In genomic region chr19:32346176-32346575, GRCm38 (mm10) we compare ENCODE assay signal across 10 mouse cellular contexts. TPM values are rescaled to one million over a fixed set of nuclear protein-coding genes. Genes with fewer than 3 reads are reported as not detected.
A peak's percentile ranks its signal among the peaks of the same experiment; 100 is the strongest.
DNase-seq lines count a peak whose midpoint lies in the region; ATAC-seq and TF ChIP-seq lines count a peak whose summit lies in the region.
"Had no signal": no experiment of that assay in that cellular context is flagged by ENCODE, and none has a peak within 500 bp of the region (broad histone marks: within the 10 kb centered on the region; RNA-seq: fewer than 3 reads in every experiment).

No protein-coding gene starts in this region.

- H3K27ac ChIP-seq in limb, embryonic 15.5 days, result peak overlapping the region; percentile 72
- no peak overlapping the region for H3K27ac ChIP-seq in left cerebral cortex, adult 2 months
- H3K27ac ChIP-seq: macrophage had no signal

- H3K4me2 ChIP-seq in limb, embryonic 15.5 days, result no peak overlapping the region

- peaks cover 53% of the 10 kb centered on the region for H3K4me1 ChIP-seq in limb, embryonic 15.5 days

- intact Hi-C loops in heart, postnatal 36 days (cut with DNase I), result loop anchor here (2.0 kb wide), 2 partner anchors 27 to 43 kb away; partner anchors contain the start of gene Sgms1
- intact Hi-C loops in left cerebral cortex, adult 2 months (cut with DNase I), result no loop called here

- WGBS in limb, embryonic 15.5 days, result 3% methylated on average over 3 of the region's 3 CpGs

- no peak for TF ChIP-seq CTCF in left cerebral cortex, adult 2 months (IDR thresholded peaks at IDR 0.05)

- H3K27me3 ChIP-seq in limb, embryonic 15.5 days, result no peaks in the 10 kb centered on the region

- peak; percentile 39 for DNase-seq in gastrocnemius, postnatal 25 days
- DNase-seq in gastrocnemius, postnatal 10 days, result no peak
- peak; percentile 63 for DNase-seq in embryo, embryonic 10.5 days (ENCODE audit: low spot score)
- DNase-seq in heart, postnatal 36 days, result peak; percentile 59 to 64
- DNase-seq in spleen, adult 18-20 months, result no peak
- no peak for DNase-seq in left cerebral cortex, adult 2 months (ENCODE audit: extremely low spot score in 1 of 2, low spot score in 2 of 2)
- no peak for DNase-seq in frontal cortex, postnatal 10 days (ENCODE audit: low spot score in 2 of 2)

- peak; percentile 86 for ATAC-seq in limb, embryonic 15.5 days (ENCODE audit: insufficient number of reproducible peaks, low FRiP score, low TSS enrichment, low read depth)

- no peaks in the 10 kb centered on the region for H3K9me3 ChIP-seq in limb, embryonic 15.5 days
- H3K9me3 ChIP-seq: G1E had no signal

- H3K4me3 ChIP-seq in limb, embryonic 15.5 days, result no peak overlapping the region
- H3K4me3 ChIP-seq in left cerebral cortex, adult 2 months, result no peak overlapping the region

- no peak overlapping the region for H3K9ac ChIP-seq in limb, embryonic 15.5 days

- H3K36me3 ChIP-seq in limb, embryonic 15.5 days, result no peaks in the 10 kb centered on the region; the same call in 1 of the 2 replicates

RNA-seq across cellular contexts. Expression of gene Sgms1, which starts 43.3 kb away (rescaled TPM):
- total RNA-seq in gastrocnemius, postnatal 25 days (2021), result 10 to 100 TPM; 37.2 to 42.0 TPM
- 10 to 100 TPM; 51.0 to 52.7 TPM for total RNA-seq in gastrocnemius, postnatal 10 days (2021)
- 10 to 100 TPM; 60.2 to 76.0 TPM for total RNA-seq in heart, postnatal 36 days (2021)
- 45.6 and 49.8 TPM in 2 replicates for polyA plus RNA-seq in limb, embryonic 15.5 days (2015; fragmentation: Nextera tagmentation; extraction: Ambion mirVana)
- total RNA-seq in left cerebral cortex, adult 2 months (2021), result 10 to 100 TPM; 58.8 to 59.5 TPM

Comparison
In these comparisons a context has a peak if more than half of its experiments do, and no peak if none do; other contexts are left out.
1. DNase-seq: peak in gastrocnemius, postnatal 25 days (single experiment), embryo, embryonic 10.5 days (single experiment) and heart, postnatal 36 days (2 of 2); none in gastrocnemius, postnatal 10 days (single experiment), spleen, adult 18-20 months (0 of 2), left cerebral cortex, adult 2 months (0 of 2) and frontal cortex, postnatal 10 days (0 of 2).